Mouse (Mus musculus): ENCODE measurements around the gene Magi1. TPM values are rescaled to one million over a fixed set of nuclear protein-coding genes. Genes with fewer than 3 reads are reported as not detected.

Magi1 gene
- polyA plus RNA-seq, 1 experiment from 2014 or later, result 12.0 TPM

DNA sequence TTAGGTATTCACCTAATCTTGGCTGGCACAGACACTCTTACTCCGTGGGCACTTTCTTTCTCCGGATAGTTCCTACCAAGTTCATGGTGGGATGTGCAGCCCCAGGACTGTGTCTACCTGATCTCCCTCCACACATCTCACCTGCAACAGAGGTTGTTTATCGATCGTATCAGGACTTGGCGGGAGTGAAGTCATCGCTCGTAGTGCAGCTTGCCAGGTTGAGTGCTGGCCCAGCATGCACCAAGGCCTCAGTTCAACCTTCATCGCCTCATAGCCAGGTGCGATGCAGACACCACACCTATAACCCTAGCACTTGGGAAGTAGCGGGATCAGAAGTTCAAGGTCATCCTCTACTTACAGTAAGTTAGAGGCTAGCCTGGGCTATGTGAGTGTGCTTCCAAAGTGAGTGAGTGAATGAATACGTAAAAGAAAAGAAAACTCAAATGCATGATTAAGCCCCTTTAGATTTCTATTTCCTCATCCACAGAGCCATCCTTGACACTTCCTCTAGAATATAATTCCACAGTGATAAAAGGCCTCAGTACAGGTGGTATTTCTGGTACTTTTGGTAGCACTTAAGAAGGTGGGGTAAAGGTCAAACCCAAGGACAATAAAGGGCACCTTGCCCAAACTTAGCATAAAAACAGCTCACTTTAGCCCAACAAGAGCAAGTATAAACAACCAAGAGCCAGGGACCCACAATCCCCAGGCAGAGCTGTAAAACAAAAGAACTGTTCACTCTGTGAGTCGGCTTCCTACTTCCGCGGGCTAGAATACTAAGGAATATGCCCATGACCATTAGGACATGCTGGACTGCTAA lies 103.2 kb downstream of the Magi1 start:
- 93% methylated on average over 14 of the region's 14 CpGs for WGBS
- no peak overlapping the region for H3K4me2 ChIP-seq (ENCODE audit: low read depth, low read length)
- H3K27me3 ChIP-seq (ENCODE audit: control insufficient read depth, insufficient read depth, low read length), result no peaks in the 10 kb centered on the region
- H3K4me3 ChIP-seq (ENCODE audit: low read depth, low read length), result no peak overlapping the region
- H3K9ac ChIP-seq (replicated peaks; ENCODE audit: low read length), result no peak overlapping the region
- DNase-seq (ENCODE audit: low spot score) (no peak), ATAC-seq (replicated peaks; ENCODE audit: insufficient number of reproducible peaks, low FRiP score, low TSS enrichment, low read depth) (no peak)
- H3K4me1 ChIP-seq (ENCODE audit: control insufficient read depth, insufficient read depth, low read length), result no peaks in the 10 kb centered on the region
- H3K27ac ChIP-seq (replicated peaks; ENCODE audit: low read depth, low read length), result no peak overlapping the region
- H3K36me3 ChIP-seq (replicated peaks; ENCODE audit: control insufficient read depth, insufficient read depth, low read depth, low read length), result no peaks in the 10 kb centered on the region
- no peaks in the 10 kb centered on the region for H3K9me3 ChIP-seq (replicated peaks; ENCODE audit: control insufficient read depth, low read length)

DNA sequence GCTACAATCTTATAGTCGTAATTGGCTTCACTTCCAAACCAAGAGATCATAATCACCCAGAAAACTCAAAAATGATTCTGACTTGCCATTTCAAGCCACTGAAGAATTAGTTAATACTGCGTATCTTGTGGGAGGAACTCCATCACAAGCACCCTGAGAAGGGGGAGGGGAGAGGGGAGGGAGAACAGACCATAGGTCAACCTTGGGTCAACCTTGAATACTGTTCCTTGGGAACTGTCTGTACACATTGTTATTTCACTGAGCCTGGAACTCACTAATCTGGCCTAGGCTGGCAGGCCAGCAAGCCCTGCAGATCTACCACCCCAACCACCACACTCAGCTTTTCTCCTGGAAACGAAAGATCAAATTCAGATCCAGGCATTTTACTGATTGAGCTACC lies 106.2 kb downstream of the Magi1 start:
- no peaks in the 10 kb centered on the region for H3K27me3 ChIP-seq (ENCODE audit: control insufficient read depth, insufficient read depth, low read length)
- WGBS, result 60% methylated on average over 3 of the region's 3 CpGs
- no peak for DNase-seq (ENCODE audit: low spot score)

DNA sequence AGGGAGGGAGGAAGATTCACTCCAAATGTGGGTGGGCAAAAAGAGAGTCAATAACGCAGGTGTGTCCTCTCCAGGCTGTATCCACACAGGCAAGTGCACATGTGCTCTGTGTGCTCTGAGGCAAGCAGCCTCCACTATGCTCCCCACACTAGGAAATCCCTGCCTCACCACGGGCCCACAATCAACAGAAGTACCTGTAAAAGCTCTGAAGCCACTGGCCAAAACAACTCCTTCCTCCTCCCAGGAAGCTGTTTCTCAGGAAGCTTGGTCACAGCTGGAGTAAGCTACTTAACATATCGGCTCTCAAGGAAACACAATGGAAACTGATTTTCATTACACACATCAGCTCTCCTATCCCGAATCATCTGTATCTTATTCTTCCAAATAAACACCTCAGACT lies 107.0 kb downstream of the Magi1 start:
- DNase-seq (ENCODE audit: low spot score) (no peak), ATAC-seq (replicated peaks; ENCODE audit: insufficient number of reproducible peaks, low FRiP score, low TSS enrichment, low read depth) (no peak)
- no peaks in the 10 kb centered on the region for H3K36me3 ChIP-seq (replicated peaks; ENCODE audit: control insufficient read depth, insufficient read depth, low read depth, low read length)
- WGBS, result 23% methylated on average over 4 of the region's 4 CpGs
- no peaks in the 10 kb centered on the region for H3K4me1 ChIP-seq (ENCODE audit: control insufficient read depth, insufficient read depth, low read length)
- no peak overlapping the region for H3K27ac ChIP-seq (replicated peaks; ENCODE audit: low read depth, low read length)
- no peak overlapping the region for H3K4me2 ChIP-seq (ENCODE audit: low read depth, low read length)
- no peak overlapping the region for H3K4me3 ChIP-seq (ENCODE audit: low read depth, low read length)
- H3K9me3 ChIP-seq (replicated peaks; ENCODE audit: control insufficient read depth, low read length), result no peaks in the 10 kb centered on the region
- H3K27me3 ChIP-seq (ENCODE audit: control insufficient read depth, insufficient read depth, low read length), result no peaks in the 10 kb centered on the region
- H3K9ac ChIP-seq (replicated peaks; ENCODE audit: low read length), result no peak overlapping the region

More for the DNA sequence above, 106.2 kb downstream of the Magi1 start:
- H3K4me3 ChIP-seq (ENCODE audit: low read depth, low read length), result no peak overlapping the region
- no peaks in the 10 kb centered on the region for H3K4me1 ChIP-seq (ENCODE audit: control insufficient read depth, insufficient read depth, low read length)
- no peaks in the 10 kb centered on the region for H3K9me3 ChIP-seq (replicated peaks; ENCODE audit: control insufficient read depth, low read length)
- H3K4me2 ChIP-seq (ENCODE audit: low read depth, low read length), result no peak overlapping the region
- H3K9ac ChIP-seq (replicated peaks; ENCODE audit: low read length), result no peak overlapping the region
- no peak for ATAC-seq (replicated peaks; ENCODE audit: insufficient number of reproducible peaks, low FRiP score, low TSS enrichment, low read depth)
- H3K36me3 ChIP-seq (replicated peaks; ENCODE audit: control insufficient read depth, insufficient read depth, low read depth, low read length), result no peaks in the 10 kb centered on the region
- no peak overlapping the region for H3K27ac ChIP-seq (replicated peaks; ENCODE audit: low read depth, low read length)

DNA sequence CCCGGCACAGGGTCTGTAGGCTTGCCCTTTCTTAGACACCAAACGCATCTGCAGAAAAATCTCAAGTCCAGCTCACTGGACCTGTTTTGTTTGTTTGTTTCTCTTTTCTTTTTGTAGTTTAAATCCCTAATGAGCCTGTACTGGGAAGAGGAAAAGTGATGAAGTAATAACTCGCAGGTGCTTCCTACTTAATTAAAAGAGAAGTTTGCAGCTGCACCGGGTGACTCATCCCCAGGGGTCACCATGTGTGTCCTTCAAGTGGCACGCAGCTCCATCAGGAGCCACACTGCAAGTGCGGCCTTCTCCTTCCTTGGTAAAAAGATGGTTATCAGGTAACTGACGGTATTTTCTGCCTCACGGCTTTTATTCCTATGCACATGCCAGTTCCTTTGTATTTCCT lies 112.5 kb downstream of the Magi1 start:
- no peak for DNase-seq (ENCODE audit: low spot score)
- H3K27ac ChIP-seq (replicated peaks; ENCODE audit: low read depth, low read length), result no peak overlapping the region
- H3K27me3 ChIP-seq (ENCODE audit: control insufficient read depth, insufficient read depth, low read length), result no peaks in the 10 kb centered on the region
- WGBS, result 52% methylated on average over 8 of the region's 8 CpGs
- H3K9me3 ChIP-seq (replicated peaks; ENCODE audit: control insufficient read depth, low read length), result no peaks in the 10 kb centered on the region
- H3K4me1 ChIP-seq (ENCODE audit: control insufficient read depth, insufficient read depth, low read length), result peaks cover under 1% of the 10 kb centered on the region; the same call in 1 of the 2 replicates
- no peak overlapping the region for H3K9ac ChIP-seq (replicated peaks; ENCODE audit: low read length)
- H3K36me3 ChIP-seq (replicated peaks; ENCODE audit: control insufficient read depth, insufficient read depth, low read depth, low read length), result no peaks in the 10 kb centered on the region
- no peak for ATAC-seq (replicated peaks; ENCODE audit: insufficient number of reproducible peaks, low FRiP score, low TSS enrichment, low read depth)
- H3K4me2 ChIP-seq (ENCODE audit: low read depth, low read length), result no peak overlapping the region
- H3K4me3 ChIP-seq (ENCODE audit: low read depth, low read length), result no peak overlapping the region

DNA sequence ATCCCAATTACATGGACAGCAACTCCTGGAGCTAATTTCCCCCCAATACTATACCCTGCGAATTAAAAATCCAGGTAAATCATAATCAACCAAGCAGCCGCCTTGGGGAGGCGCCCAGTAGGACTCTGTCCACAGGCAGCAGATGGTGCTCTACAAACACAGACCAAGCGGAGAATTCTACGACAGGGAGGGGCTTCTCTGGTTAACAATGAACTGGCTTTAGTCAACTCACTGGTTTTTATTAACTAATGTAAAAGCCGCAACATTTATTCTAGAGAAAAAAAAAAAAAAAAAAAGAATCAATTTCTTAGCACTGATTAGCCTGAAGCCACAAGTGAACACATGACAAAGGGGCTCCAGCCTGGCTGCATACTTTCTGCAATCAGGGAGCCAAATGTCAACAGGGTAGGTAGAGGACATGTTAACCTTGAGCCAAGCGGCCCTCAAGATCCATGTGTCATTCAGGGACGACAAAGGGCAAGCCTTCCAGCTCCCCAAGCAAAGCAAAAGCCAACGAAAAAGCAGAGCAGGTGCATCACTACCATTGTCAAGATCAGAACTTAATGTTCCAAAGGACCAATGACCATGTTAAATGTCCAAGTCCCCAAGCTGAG lies 114.0 kb downstream of the Magi1 start:
- ATAC-seq (replicated peaks; ENCODE audit: insufficient number of reproducible peaks, low FRiP score, low TSS enrichment, low read depth) (no peak), DNase-seq (ENCODE audit: low spot score) (no peak)
- Histone ChIP-seq H3K27me3 (ENCODE audit: control insufficient read depth, insufficient read depth, low read length) (no peaks in the 10 kb centered on the region), H3K27ac (replicated peaks; ENCODE audit: low read depth, low read length) (no peak overlapping the region), H3K4me2 (ENCODE audit: low read depth, low read length) (no peak overlapping the region), H3K4me1 (ENCODE audit: control insufficient read depth, insufficient read depth, low read length) (peaks cover 7% of the 10 kb centered on the region; the same call in 1 of the 2 replicates), H3K9ac (replicated peaks; ENCODE audit: low read length) (no peak overlapping the region), H3K9me3 (replicated peaks; ENCODE audit: control insufficient read depth, low read length) (no peaks in the 10 kb centered on the region), H3K4me3 (ENCODE audit: low read depth, low read length) (no peak overlapping the region), H3K36me3 (replicated peaks; ENCODE audit: control insufficient read depth, insufficient read depth, low read depth, low read length) (no peaks in the 10 kb centered on the region)
- WGBS, result 86% methylated on average over 9 of the region's 9 CpGs

DNA sequence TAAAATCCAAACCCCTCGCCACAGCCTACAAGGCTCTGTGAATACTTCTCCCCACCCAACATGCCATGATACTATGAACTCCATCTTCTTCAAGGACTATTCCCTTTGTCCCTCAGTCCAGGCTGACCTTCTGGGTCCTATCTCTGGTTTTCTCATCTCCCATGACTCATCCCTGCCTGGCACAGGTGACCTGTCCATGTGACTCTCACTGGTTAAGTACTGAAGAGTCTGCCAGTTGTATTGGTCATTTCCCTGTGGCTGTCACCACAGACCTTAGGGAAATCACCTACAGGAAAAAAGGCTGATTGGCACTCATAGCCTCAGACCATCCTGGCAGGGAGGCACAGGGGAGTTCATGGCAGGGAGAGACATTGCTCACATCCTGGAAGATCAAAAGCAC lies 117.8 kb downstream of the Magi1 start:
- 88% methylated on average over 1 of the region's 1 CpGs for WGBS
- Histone ChIP-seq H3K36me3 (replicated peaks; ENCODE audit: control insufficient read depth, insufficient read depth, low read depth, low read length) (no peaks in the 10 kb centered on the region), H3K9ac (replicated peaks; ENCODE audit: low read length) (no peak overlapping the region), H3K27me3 (ENCODE audit: control insufficient read depth, insufficient read depth, low read length) (no peaks in the 10 kb centered on the region), H3K27ac (replicated peaks; ENCODE audit: low read depth, low read length) (no peak overlapping the region), H3K4me1 (ENCODE audit: control insufficient read depth, insufficient read depth, low read length) (peaks cover 10% of the 10 kb centered on the region; the same call in 1 of the 2 replicates), H3K4me2 (ENCODE audit: low read depth, low read length) (no peak overlapping the region), H3K9me3 (replicated peaks; ENCODE audit: control insufficient read depth, low read length) (no peaks in the 10 kb centered on the region), H3K4me3 (ENCODE audit: low read depth, low read length) (no peak overlapping the region)
- DNase-seq (ENCODE audit: low spot score), result no peak
- no peak for ATAC-seq (replicated peaks; ENCODE audit: insufficient number of reproducible peaks, low FRiP score, low TSS enrichment, low read depth)

DNA sequence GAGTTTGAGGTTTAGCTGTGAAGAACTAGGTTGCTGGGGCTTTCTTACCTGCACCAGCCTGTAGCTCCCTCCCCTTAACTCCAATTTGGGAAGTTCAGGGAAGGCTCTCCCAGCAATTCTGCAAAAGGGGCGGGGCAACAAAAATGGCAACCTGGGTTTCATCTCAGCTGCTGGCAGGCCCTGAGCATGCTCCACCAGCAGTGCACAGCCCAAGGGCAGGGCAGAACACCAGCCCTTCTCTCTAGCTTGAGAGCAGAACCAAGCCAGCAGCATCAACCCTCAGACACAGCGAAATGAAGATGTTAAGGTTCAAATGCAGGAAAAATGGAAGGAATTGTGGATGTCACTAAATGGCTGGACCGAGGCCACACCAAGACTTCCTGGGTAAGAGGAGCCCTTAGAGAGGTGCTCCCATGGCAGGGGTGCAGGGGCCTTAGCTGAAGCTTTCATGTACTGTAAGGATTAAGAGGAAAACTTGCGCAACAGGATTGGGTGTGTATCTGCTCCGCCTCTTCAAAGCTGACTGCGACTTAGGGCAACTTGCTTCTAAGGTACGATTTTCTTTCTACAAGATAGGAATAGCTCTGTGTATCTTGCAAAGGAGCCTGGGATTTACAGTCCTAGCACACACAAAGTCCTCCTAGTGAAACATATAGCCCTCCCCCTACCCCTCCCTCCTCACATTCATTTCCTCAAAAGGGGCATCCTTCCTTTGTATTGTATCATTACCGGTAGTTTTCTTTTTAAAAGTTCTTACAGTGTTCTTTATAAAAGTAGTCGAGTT lies 118.8 kb downstream of the Magi1 start:
- peaks cover 10% of the 10 kb centered on the region; the same call in 1 of the 2 replicates for H3K4me1 ChIP-seq (ENCODE audit: control insufficient read depth, insufficient read depth, low read length)
- H3K9me3 ChIP-seq (replicated peaks; ENCODE audit: control insufficient read depth, low read length), result no peaks in the 10 kb centered on the region
- H3K9ac ChIP-seq (replicated peaks; ENCODE audit: low read length), result no peak overlapping the region; the same call in 1 of the 2 replicates
- no peak overlapping the region for H3K27ac ChIP-seq (replicated peaks; ENCODE audit: low read depth, low read length)
- ATAC-seq (replicated peaks; ENCODE audit: insufficient number of reproducible peaks, low FRiP score, low TSS enrichment, low read depth) (no peak), DNase-seq (ENCODE audit: low spot score) (no peak)
- no peak overlapping the region for H3K4me3 ChIP-seq (ENCODE audit: low read depth, low read length)
- H3K4me2 ChIP-seq (ENCODE audit: low read depth, low read length), result no peak overlapping the region
- H3K27me3 ChIP-seq (ENCODE audit: control insufficient read depth, insufficient read depth, low read length), result no peaks in the 10 kb centered on the region
- no peaks in the 10 kb centered on the region for H3K36me3 ChIP-seq (replicated peaks; ENCODE audit: control insufficient read depth, insufficient read depth, low read depth, low read length)
- WGBS, result 78% methylated on average over 9 of the region's 9 CpGs
